Mouse (Mus musculus): ENCODE results near the gene Lyl1.

DNA sequence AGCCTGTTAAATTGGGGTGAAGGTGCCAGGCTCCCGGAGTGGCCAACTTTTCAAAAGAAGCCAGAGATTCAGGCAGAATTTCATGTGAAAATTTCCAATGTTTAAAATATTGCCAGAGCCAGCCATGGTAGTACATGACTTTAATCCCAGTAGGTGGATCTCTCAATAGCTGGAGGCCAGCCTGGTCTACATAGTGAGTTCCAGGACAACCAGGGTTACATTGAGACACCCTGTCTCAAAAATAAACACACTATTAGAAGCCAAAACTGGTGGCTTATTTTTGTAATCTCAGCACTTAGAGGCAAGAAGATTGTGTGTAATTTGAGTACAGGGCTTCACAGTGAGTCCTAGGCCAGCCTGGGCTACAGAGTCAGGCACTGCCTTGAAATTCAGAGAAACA, 8.7 kb downstream of the Lyl1 start:
- TF ChIP-seq POLR2A (IDR thresholded peaks at IDR 0.05; ENCODE audit: insufficient read depth, low read length) (no peak), CTCF (IDR thresholded peaks at IDR 0.05; ENCODE audit: low read depth, low read length) (no peak), EP300 (IDR thresholded peaks at IDR 0.05; ENCODE audit: insufficient read depth, low read depth, low read length) (no peak)

All from ES-Bruce4 (cell line).